Mouse (Mus musculus) fat pad, adult 2 months (tissue): ENCODE data around the gene Ptpn3.

Experiments used
- DNase-seq: peaks from one replicate; pipeline ENCODE4 v3.0.0-alpha.2; 2011; ENCODE audit warnings: low read depth, low spot score; ENCODE audit errors: extremely low read depth

The Ptpn3 gene

DNA sequence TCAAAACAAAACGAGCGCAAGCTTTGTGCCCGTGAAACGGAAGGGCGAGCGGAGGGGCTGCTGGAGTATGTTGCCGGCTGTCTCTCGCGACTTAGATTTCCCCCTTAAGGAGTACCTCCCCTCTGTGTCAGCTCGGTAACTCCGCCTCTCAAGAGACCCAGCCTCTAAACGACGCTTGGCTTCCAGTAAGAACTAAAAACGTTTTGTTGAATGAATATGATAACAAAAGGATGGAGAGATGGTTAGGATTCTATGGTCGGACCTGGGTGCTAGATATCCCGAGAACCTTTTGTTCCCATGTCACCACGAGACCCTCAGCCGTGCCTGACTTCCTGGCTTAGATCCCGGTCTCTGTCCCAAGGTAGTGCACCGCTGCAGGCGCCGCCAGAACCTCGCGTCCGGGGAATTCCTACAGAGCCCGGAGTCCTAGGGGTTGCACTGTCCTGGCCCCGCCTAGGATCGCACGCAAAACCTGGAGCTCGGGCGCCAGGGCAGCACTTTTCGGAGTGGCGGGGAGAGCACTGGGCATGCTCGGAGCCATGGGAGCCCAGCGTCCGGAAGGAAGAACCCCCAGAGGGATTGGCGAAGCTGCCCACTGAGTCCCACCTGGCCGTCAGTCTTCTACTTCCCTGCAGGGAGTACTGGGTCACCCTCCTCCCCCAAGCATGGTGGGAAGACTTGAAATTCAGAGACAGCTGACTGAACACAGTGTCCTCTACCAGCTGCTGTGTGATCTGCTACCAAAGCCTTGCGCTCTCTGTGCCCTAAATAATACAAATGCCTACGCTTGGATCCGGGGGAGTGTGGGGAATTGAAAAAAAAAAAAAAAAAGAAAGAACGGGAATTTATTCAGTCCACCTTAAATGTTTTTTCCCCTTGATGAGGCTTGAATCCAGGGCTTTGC, at the start of gene Ptpn3:
Gene Ptpn3 (minus strand): TSS at position 428 of the 904 bp plus-strand sequence.
- no peak for DNase-seq

DNA sequence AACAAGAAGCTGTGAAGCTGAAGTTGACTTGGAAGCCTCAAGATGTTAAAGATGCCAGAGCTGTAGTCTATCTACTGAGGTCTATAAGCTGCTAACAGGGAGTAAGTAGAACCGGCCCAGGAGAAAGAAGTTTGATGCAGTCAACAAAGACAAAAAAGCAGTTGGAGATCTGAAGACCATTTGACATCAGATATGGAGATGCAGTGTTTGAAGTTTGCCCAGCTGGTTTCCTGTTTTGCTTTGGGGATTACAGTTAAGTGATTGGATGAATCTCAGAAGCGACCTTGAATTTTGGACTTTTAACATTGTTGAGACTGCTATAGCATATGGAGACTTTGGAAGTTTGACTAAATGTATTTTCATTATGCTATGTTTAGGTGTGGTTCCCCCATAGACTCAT, 48.9 kb upstream of the Ptpn3 start:
- DNase-seq, result no peak

DNA sequence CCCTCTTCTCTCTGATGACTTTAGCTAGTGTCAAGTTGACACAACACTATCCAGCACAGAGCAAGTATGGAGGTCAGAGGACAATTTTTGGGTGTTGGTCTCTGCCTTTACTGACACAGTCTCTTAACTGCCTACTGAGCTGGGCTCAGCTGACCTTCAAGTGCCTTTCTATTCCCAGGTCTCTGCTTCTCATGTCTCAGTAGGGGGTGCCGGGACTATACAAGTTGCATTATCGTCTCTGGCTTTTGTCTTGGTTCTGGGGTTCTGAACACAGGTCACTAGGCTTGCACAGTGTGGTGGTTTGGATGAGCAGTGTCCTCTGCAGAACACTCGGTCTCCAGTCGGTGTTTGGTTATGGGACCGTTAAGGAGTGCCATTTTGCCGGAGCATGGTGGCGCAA, 42.4 kb upstream of the Ptpn3 start:
- no peak for DNase-seq

DNA sequence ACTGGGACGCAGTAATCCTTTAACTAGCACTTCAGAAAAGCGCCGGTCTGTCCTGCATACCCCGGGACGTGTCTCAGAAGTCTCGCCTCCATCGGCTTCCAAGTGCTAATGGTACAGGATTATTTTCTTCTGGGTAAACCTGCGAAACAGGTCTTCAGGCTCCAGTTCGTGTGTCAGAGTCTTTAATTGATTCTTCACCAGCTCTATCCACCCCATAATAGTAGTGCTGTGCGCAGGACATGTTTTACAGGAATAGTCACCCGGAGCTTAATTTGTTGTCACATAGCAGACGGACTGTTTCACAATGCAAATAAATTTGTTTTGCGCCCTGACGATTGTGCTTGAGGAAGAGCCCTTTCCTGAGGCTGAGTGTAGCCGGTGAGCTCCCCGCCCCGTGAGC, 37.3 kb upstream of the Ptpn3 start:
- peak; percentile 50 for DNase-seq

DNA sequence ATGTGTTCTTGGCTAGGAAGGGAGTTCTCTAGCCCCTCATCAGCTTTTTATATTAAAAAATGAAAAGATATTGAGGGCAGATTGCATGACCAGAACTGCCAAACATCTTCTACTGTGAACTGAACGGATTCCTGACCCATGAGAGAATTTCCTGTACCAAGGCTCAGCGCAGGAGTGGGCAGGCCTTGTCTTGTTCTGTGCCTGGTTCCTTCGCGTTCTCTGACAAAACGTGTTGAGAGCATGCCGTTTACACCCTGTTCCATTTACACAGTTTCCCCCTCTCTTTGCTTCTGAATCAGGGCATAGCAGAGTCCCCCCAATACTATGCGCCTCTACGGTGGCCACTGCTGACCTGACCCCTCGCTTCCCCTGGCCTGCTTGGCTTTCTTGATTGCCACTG, 36.4 kb upstream of the Ptpn3 start:
- no peak for DNase-seq

DNA sequence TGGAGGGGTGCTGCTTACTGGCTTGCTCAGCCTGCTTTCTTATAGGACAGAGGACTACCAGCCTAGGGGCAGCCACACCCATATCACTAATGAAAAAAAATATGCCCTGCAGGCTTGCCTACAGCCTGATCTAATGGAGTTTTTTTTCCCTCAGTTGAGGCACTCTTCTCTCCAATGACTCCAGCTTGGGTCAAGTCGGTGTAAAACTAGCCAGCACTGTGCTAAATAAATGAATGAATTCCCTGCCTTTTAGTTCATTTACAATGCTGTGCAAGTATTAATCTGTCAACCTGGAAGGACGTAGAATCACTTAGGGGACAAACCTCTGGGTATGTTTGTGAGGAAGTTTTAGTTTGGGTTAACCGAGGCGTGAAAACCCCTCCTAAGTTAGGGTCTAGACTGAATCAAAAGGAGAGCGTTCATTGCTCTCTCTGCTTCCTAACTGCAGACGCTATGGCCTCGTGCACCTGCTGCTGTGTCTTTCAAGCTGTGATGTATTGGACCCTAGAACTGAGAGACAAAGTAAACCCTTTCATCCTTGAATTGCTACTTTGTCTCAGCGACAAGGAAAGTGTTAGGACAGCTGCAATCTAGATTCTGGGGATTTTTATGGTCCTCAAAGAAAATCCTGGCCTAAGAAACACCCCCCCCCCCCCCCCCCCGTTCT, 33.5 kb upstream of the Ptpn3 start:
- no peak for DNase-seq

DNA sequence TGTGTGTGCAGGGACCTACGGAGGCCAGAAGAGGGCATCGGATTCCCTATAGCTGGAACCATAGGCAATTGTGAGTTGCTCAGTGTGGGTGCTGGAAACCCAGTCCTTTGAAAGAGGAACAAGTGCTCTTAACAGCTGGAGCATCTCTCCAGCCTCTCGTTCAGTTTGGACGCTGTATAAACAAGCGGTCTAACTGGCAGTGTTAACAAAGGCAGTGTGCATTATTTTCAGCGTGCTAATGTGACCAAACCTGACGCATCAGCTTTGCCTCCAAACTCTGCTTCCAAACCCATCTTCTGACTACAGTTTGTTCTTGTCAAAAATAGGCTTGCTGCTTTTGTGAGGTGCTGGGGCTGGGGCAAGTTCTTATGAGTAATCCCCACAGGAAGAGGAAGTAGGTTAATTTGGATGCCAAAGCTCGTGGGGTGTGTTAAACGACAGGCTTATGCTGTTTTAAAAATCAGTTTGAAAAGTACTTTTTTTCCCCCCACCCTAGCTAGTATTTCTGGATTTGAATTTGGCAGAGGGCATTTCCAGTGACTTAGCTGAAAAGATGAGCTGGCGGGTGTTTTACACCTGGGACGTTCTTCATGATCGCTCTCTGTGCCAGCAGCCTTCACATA, 32.4 kb upstream of the Ptpn3 start:
- no peak for DNase-seq

DNA sequence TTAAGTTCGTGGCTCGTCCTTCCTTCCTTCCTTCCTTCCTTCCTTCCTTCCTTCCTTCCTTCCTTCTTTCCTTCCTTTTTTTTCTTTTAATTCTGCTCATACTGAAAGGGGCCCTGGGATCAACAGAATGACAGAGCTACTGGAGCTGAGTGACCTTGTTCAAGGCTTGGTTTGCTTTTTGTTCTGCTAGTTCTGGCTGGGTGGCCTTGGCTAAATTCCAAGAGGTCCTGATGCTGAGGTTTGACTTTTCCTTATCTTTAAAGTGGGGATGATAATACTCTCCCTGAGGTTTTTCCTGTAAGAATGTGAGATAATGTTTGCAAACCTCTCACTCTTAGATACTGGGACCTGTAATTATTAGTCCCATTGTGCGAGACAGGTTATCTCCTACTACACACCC, 30.9 kb upstream of the Ptpn3 start:
- no peak for DNase-seq

DNA sequence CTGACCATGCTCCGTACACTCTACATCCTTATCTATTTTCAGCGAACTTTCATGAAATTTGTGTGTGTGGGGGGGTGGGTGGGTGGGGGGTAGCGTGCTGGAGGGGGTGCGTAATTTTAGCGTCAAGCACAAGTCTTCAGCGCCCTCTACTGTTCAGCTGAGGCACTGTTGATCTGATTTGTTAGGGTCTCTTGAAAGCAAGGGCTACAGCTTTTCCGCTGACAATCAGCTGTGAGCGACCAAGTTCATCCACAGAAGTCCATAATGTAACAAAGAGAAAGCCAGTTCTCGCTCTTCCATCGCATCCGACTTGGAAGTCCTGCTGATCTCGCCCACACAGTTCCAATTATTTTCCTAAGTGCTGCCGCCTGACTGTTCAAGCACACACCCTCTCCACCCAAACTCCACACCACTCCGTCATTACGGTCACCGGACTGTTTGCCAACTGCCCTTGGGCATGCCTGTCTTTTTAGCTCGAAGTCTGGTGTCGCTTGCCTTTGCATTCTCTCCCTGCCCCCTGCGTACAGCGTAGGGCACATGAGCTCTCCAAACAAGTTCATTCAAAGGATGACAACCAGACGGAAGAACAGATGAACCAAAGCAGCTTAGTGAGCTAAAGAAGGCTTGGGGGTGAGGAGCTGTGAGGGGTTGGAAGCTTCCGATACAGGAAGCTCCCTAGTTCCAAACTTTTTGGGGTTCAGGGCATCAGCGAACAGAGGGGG, 19.1 kb upstream of the Ptpn3 start:
- DNase-seq, result no peak

DNA sequence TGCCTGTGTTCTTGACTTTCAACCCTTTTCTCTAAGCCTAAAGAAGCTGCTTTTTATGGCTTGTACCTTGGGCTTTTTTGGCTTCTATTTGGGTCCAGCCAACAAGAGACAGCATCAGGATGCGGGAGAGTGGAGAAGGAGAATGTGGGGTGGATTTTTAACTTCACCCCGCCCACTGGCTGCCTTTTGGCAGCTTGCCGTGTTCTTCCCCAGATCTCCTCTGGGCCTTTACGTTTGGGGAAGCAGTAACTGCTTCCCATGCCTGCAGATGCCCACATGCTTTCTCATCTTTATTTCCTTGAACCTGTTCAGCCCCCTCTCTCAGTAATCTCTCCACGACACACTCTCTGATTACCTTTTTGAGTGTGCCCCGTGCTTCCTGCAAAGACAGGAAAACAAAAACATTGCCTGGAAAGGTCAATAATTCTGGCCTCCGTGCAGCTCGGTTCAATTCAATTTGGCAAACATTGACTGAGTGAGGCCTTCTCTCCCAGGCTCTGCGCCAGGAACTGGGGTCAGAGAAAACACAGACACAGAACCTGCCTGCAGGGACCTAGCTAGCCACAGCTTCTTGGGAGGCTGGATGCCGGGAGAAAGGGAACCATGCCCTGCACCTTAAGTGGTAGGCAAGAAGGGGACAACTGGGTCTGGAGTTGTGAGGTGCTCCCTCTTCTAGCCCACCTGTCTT, 17.0 kb upstream of the Ptpn3 start:
- no peak for DNase-seq

DNA sequence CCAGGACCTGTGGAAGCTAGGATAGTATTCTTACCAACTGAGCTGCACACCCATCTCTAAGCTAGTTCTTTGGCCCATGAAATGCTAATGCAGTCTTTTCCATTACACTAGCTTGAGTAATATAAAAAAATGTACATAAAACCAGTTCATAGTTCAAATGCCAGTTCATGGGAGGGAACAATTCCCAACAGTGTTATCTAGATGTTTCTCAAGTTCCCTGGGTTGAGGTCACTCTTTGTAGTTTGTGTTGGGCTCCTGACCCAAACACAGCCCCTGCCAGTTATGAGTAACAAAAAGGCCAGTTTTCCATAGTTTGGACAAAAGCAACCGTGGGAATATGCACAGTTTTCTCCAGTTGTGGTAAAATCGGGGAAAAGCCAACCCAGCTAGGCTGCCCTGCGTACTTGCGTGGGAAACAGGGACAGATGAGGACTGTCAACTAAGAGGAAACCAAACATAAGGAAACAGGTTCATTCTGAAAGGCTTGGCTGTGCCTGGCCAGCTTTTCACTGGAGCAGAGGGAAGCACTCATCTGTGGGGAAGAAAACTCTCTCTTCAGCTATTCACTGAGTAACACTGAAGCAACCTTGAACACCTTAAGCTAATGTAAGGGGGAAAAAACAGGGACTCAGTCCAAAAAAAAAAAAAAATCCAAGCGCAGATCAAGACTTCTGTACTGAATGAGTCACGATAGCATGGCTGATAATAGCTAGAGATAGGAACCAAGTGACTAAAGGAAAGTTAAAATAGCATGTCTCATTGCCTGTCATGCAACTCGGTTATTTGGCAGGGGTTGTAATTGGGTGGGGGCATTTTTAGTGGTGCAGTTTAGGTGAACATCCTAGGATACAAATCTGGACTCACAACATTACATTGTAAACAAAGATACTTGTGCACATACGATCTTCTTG, 10.9 kb upstream of the Ptpn3 start:
- no peak for DNase-seq

DNA sequence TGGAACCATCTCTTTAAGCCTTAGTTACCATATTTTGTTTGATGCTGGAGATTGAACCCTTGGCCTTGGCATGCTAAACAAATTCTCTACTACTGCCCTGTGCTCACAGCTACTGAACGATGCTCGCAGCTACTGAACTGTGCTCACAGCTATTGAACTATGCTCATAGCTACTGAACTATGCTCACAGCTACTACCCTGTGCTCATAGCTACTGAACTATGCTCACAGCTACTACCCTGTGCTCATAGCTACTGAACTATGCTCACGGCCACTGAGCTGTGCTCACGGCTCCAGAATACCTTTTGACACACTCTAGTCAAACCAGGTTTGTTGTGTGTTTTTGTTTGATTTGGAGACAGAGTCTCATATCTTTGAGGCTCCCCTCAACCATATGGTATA, 10.1 kb upstream of the Ptpn3 start:
- DNase-seq, result no peak

DNA sequence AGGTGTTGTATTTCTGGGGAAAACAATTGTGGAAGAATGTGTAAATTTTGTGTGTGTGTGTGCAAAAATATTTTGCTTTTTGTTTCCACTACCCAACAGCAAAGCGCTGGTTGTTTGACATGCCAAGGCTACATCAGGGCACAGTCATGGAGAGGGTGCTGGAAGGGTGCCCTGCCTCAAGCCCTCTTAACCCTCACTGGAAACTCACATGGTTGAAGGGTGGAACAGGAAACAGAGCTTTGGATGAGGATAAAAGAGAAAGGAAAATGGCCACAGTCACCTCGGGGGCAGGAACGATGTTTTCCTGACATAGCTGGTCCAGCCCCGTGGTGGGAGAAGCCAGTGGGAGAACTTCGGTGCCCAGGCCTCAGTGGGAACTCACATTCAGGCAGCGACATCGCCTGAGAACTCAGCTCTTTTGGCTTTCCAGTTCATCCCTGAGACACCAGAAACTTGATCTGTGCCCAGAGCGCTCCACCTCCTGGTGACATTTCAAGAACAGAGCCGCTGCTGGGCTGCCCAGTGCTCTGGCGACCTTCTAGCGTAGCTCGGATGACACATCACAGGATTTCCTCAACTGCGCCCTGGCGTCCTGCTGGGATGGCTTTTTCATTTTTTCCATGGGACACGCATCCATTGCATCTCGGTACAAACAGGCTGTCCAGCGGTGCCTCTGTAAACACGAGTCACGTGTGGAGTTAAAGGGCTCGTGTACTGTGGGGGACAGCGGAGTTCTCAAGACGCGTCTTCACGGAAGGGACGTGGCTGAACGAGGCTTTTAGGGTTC, 6.8 kb upstream of the Ptpn3 start:
- no peak for DNase-seq

DNA sequence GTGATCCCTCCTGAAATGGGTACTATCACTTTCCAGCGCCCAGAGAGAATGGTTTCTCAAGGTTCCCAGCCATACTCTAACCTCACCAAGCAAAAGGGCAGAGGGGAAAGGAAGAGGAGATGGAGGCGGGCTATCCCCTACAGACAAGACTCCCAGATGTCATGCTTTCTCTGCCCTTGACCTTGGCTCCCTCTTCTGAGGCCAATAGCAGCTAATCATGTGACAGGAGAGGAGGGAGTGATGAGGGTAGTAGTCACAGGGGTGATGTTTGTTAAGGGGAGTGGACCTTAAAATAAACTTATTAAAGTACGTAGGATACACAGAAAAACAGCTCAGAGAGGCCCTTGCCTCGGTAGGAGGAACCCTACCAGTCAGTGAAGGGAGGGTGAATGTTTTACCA, 6.1 kb upstream of the Ptpn3 start:
- no peak for DNase-seq

DNA sequence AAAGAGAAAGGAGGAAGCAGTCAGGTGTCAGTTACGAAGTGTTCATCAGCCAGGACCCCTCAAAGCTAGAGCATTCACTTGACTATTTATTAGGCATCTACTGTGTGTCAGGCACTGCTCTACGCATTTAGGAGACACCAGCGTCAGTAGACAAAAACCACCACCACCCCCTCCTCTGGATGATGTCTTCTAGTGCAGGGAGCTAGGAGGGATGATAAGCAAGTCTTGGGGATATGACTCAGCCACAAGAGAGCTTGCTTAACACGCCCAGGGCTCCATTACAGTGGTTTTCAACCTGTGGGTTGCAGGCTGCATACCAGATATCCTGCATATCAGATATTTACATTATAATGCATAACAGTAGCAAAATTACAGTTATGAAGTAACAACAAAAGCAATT, 4.6 kb upstream of the Ptpn3 start:
- no peak for DNase-seq

DNA sequence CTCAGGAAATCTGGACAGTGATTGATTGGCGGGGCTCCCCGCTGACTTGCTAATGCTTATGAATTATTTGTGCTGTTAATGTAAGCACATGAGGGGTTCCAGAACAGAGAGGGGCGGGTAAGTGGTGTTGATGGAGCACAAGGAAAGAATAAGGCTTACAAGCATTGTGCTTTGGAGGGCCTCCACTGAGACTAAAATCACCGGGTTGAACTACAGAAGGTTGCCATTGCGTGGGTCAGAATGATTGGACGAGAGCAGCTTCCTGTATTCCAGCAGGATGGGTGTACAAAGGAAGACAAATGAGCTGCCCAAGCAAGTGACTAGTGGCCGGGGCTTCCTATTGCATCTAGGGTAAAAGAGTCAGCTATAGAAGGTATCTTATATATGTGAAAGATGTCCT, 4.0 kb upstream of the Ptpn3 start:
- no peak for DNase-seq

DNA sequence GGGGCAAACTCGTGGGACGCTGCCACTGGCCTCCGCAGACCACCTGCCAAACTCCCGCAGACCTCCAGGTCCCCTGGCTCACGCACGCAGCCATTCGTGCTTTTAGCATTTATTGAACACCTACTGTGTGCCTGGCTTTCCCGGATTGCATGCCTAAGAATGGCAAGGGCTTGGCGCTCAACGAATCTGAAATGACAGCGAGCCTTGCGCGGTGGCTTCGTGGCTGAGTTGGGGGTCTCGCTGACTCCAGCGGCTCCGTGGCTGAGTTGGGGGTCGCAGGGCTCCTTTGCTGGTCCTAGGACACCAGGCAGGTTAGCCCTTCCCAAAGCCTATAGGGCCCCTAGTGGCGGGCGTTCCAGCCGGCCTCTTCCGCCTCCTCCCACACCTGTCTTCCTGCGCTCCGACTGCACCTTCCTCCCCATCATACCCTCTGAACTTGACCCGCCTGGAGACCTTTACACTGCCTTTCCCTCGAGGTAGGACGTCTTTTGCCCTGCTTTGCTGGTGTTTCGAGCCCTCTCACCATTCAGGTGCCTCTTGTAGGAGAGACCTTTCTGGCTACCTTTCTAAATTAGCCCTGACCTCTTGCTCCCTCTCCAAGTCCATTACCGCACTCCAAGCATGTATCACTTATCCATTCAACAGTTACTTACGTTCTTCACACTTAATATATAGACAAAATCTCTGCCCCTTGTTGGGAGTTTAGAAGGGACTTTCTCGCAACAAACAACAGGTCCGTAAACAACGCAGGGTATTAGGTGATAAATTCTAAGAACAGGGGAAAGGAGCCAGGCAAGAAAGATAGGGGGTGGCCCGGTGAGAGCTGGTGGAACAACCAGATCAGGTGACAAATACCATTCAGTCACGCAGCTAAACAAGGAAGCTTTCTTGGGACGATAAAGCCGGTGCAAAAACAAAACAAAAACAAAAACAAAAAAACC, 898 bp downstream of the Ptpn3 start:
- DNase-seq, result no peak
